In the genomic region with DNA sequence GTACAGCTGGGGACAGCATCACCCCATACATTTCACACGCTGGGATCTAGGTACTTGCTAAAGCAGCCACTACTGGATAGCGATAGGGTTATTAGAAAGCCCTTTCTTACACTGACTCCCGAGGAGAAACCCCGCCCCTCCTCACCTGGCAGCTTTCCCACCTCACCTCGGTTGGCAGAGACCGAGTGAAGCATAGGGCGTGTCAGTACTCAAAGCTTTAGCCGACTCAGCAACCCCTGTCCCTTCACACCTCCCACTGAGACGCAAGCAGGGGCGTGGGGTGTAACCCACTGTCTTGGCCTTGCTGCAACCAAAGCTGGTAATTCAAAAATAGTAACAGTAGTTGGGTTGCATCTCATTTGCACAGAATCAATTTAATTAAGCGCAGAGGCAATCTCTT, we compare ENCODE assay signal across 8 mouse cellular contexts. TPM values are rescaled to one million over a fixed set of nuclear protein-coding genes. Genes with fewer than 3 reads are reported as not detected.
DNase-seq lines count a peak whose midpoint lies in the region; ATAC-seq lines count a peak whose summit lies in the region.

No protein-coding gene starts in this region.

- peak overlapping the region; percentile 68 for H3K4me2 ChIP-seq in embryonic facial prominence, embryonic 12.5 days (replicated peaks)
- H3K4me2 ChIP-seq in limb, embryonic 11.5 days (ENCODE audit: low read depth, severe bottlenecking): peak overlapping the region; percentile 53; the same call in 1 of the 2 replicates
- H3K4me2 ChIP-seq in midbrain, embryonic 16.5 days (ENCODE audit: low read length): peak overlapping the region; percentile 57

- peaks cover 60% of the 10 kb centered on the region for H3K4me1 ChIP-seq in embryonic facial prominence, embryonic 12.5 days
- peaks cover 93% of the 10 kb centered on the region for H3K4me1 ChIP-seq in hindbrain, embryonic 10.5 days (replicated peaks)
- peaks cover 36% of the 10 kb centered on the region for H3K4me1 ChIP-seq in limb, embryonic 11.5 days (ENCODE audit: control insufficient read depth, insufficient read depth, low read length)
- H3K4me1 ChIP-seq in midbrain, embryonic 16.5 days (ENCODE audit: control insufficient read depth, insufficient read depth, low read length): peaks cover 64% of the 10 kb centered on the region

- H3K9me3 ChIP-seq in embryonic facial prominence, embryonic 12.5 days: no peaks in the 10 kb centered on the region
- H3K9me3 ChIP-seq in hindbrain, embryonic 10.5 days: no peaks in the 10 kb centered on the region
- no peaks in the 10 kb centered on the region for H3K9me3 ChIP-seq in limb, embryonic 11.5 days (ENCODE audit: control insufficient read depth, low read length)
- H3K9me3 ChIP-seq in midbrain, embryonic 16.5 days (replicated peaks; ENCODE audit: control insufficient read depth, low read length, poor library complexity, severe bottlenecking): no peaks in the 10 kb centered on the region

- no peaks in the 10 kb centered on the region for H3K36me3 ChIP-seq in embryonic facial prominence, embryonic 12.5 days
- peaks cover 2% of the 10 kb centered on the region; the same call in 1 of the 2 replicates for H3K36me3 ChIP-seq in hindbrain, embryonic 10.5 days
- H3K36me3 ChIP-seq in limb, embryonic 11.5 days (ENCODE audit: control insufficient read depth, insufficient read depth, low read length): no peaks in the 10 kb centered on the region; the same call in 1 of the 2 replicates
- H3K36me3 ChIP-seq in midbrain, embryonic 16.5 days (ENCODE audit: control insufficient read depth, insufficient read depth, low read length): no peaks in the 10 kb centered on the region

- no peak overlapping the region; the same call in 1 of the 2 replicates for H3K4me3 ChIP-seq in embryonic facial prominence, embryonic 12.5 days
- peak overlapping the region; percentile 46 for H3K4me3 ChIP-seq in hindbrain, embryonic 10.5 days
- peak overlapping the region; percentile 23 for H3K4me3 ChIP-seq in limb, embryonic 11.5 days (ENCODE audit: low read depth, low read length)
- H3K4me3 ChIP-seq in midbrain, embryonic 16.5 days (ENCODE audit: low read depth, low read length): no peak overlapping the region

- peaks cover 79% of the 10 kb centered on the region for H3K27me3 ChIP-seq in embryonic facial prominence, embryonic 12.5 days
- H3K27me3 ChIP-seq in hindbrain, embryonic 10.5 days (ENCODE audit: insufficient read depth, poor library complexity, severe bottlenecking): peaks cover 89% of the 10 kb centered on the region
- H3K27me3 ChIP-seq in limb, embryonic 11.5 days (ENCODE audit: control insufficient read depth, insufficient read depth, low read length): peaks cover 82% of the 10 kb centered on the region
- peaks cover 22% of the 10 kb centered on the region for H3K27me3 ChIP-seq in midbrain, embryonic 16.5 days (ENCODE audit: control insufficient read depth, insufficient read depth, low read depth, low read length)

- peak; percentile 84 for DNase-seq in cerebellum, adult 11-12 months
- no peak for DNase-seq in hindbrain, embryonic 10.5 days (ENCODE audit: low spot score)
- no peak for DNase-seq in limb, embryonic 11.5 days (ENCODE audit: low spot score)
- DNase-seq in thymus, postnatal 14 days: no peak
- no peak for DNase-seq in embryo, embryonic 10.5 days (ENCODE audit: low spot score)

- no peak overlapping the region for H3K27ac ChIP-seq in embryonic facial prominence, embryonic 12.5 days
- peak overlapping the region; percentile 79 for H3K27ac ChIP-seq in hindbrain, embryonic 10.5 days
- no peak overlapping the region for H3K27ac ChIP-seq in limb, embryonic 11.5 days (replicated peaks; ENCODE audit: low read depth, low read length)
- no peak overlapping the region for H3K27ac ChIP-seq in midbrain, embryonic 16.5 days (ENCODE audit: low read length)

- WGBS in embryonic facial prominence, embryonic 12.5 days: 6% methylated on average over 11 of the region's 11 CpGs
- 3% methylated on average over 11 of the region's 11 CpGs for WGBS in hindbrain, embryonic 10.5 days
- 6% methylated on average over 11 of the region's 11 CpGs for WGBS in limb, embryonic 11.5 days
- WGBS in midbrain, embryonic 16.5 days: 8% methylated on average over 11 of the region's 11 CpGs

- no peak for ATAC-seq in cerebellum, adult (ENCODE audit: insufficient number of reproducible peaks, low FRiP score, low TSS enrichment)
- no peak for ATAC-seq in embryonic facial prominence, embryonic 12.5 days (ENCODE audit: insufficient number of reproducible peaks, insufficient read depth, low FRiP score, low TSS enrichment)
- no peak for ATAC-seq in limb, embryonic 11.5 days (ENCODE audit: insufficient number of reproducible peaks, low FRiP score, low TSS enrichment, low read depth)
- ATAC-seq in midbrain, embryonic 16.5 days: no peak

- no peak overlapping the region for H3K9ac ChIP-seq in embryonic facial prominence, embryonic 12.5 days
- H3K9ac ChIP-seq in limb, embryonic 11.5 days (ENCODE audit: low read length): peak overlapping the region; percentile 43; the same call in 1 of the 2 replicates
- H3K9ac ChIP-seq in midbrain, embryonic 16.5 days (ENCODE audit: low read depth, low read length): no peak overlapping the region

RNA-seq across cellular contexts. Expression of gene Plekhh3, which starts 2.0 kb away (rescaled TPM):
- polyA plus RNA-seq in embryonic facial prominence, embryonic 12.5 days (2016; fragmentation: Nextera tagmentation; extraction: Ambion mirVana): 10.3 and 11.9 TPM in 2 replicates
- polyA plus RNA-seq in hindbrain, embryonic 10.5 days (2016; fragmentation: Nextera tagmentation; extraction: Ambion mirVana): 5.8 and 11.8 TPM in 2 replicates
- polyA plus RNA-seq in limb, embryonic 11.5 days (2014; fragmentation: Nextera tagmentation; extraction: Ambion mirVana): 2.6 and 4.1 TPM in 2 replicates
- polyA plus RNA-seq in midbrain, embryonic 16.5 days (2015; fragmentation: Nextera tagmentation; extraction: Ambion mirVana): 6.5 and 7.6 TPM in 2 replicates

RNA-seq across cellular contexts. Expression of gene Ccr10, which starts 2.1 kb away (rescaled TPM):
- 0.13 and 0.24 TPM in 2 replicates for polyA plus RNA-seq in embryonic facial prominence, embryonic 12.5 days (2016; fragmentation: Nextera tagmentation; extraction: Ambion mirVana)
- 0.15 and 0.20 TPM in 2 replicates for polyA plus RNA-seq in hindbrain, embryonic 10.5 days (2016; fragmentation: Nextera tagmentation; extraction: Ambion mirVana)
- polyA plus RNA-seq in limb, embryonic 11.5 days (2014; fragmentation: Nextera tagmentation; extraction: Ambion mirVana): 0.13 TPM in 1 of 2 replicates, not detected in the other
- 0.47 and 0.62 TPM in 2 replicates for polyA plus RNA-seq in midbrain, embryonic 16.5 days (2015; fragmentation: Nextera tagmentation; extraction: Ambion mirVana)

RNA-seq across cellular contexts. Expression of gene Cntnap1, which starts 2.8 kb away (rescaled TPM):
- 0.50 and 0.60 TPM in 2 replicates for polyA plus RNA-seq in embryonic facial prominence, embryonic 12.5 days (2016; fragmentation: Nextera tagmentation; extraction: Ambion mirVana)
- polyA plus RNA-seq in hindbrain, embryonic 10.5 days (2016; fragmentation: Nextera tagmentation; extraction: Ambion mirVana): 0.29 and 0.71 TPM in 2 replicates
- 0.04 and 0.21 TPM in 2 replicates for polyA plus RNA-seq in limb, embryonic 11.5 days (2014; fragmentation: Nextera tagmentation; extraction: Ambion mirVana)
- 4.2 and 4.7 TPM in 2 replicates for polyA plus RNA-seq in midbrain, embryonic 16.5 days (2015; fragmentation: Nextera tagmentation; extraction: Ambion mirVana)

RNA-seq across cellular contexts. Expression of gene Tubg2, which starts 17.4 kb away (rescaled TPM):
- 9.4 and 10.8 TPM in 2 replicates for polyA plus RNA-seq in embryonic facial prominence, embryonic 12.5 days (2016; fragmentation: Nextera tagmentation; extraction: Ambion mirVana)
- 2.8 and 4.8 TPM in 2 replicates for polyA plus RNA-seq in hindbrain, embryonic 10.5 days (2016; fragmentation: Nextera tagmentation; extraction: Ambion mirVana)
- 4.8 and 5.0 TPM in 2 replicates for polyA plus RNA-seq in limb, embryonic 11.5 days (2014; fragmentation: Nextera tagmentation; extraction: Ambion mirVana)
- polyA plus RNA-seq in midbrain, embryonic 16.5 days (2015; fragmentation: Nextera tagmentation; extraction: Ambion mirVana): 62.9 and 71.4 TPM in 2 replicates

RNA-seq across cellular contexts. Expression of gene Ezh1, which starts 53.2 kb away (rescaled TPM):
- polyA plus RNA-seq in embryonic facial prominence, embryonic 12.5 days (2016; fragmentation: Nextera tagmentation; extraction: Ambion mirVana): 15.6 and 17.3 TPM in 2 replicates
- 13.1 TPM in 2 replicates for polyA plus RNA-seq in hindbrain, embryonic 10.5 days (2016; fragmentation: Nextera tagmentation; extraction: Ambion mirVana)
- 12.7 and 13.4 TPM in 2 replicates for polyA plus RNA-seq in limb, embryonic 11.5 days (2014; fragmentation: Nextera tagmentation; extraction: Ambion mirVana)
- 30.8 and 34.4 TPM in 2 replicates for polyA plus RNA-seq in midbrain, embryonic 16.5 days (2015; fragmentation: Nextera tagmentation; extraction: Ambion mirVana)

Comparison
In these comparisons a context has a peak if more than half of its experiments do, and no peak if none do; other contexts are left out.
1. H3K4me3 ChIP-seq: peak in hindbrain, embryonic 10.5 days (single experiment) and limb, embryonic 11.5 days (single experiment); none in embryonic facial prominence, embryonic 12.5 days (single experiment) and midbrain, embryonic 16.5 days (single experiment).
2. Peak in every context shown above with its lines, with median percentiles within 50 percentile points of each other: H3K4me2 ChIP-seq.